Mouse (Mus musculus): ENCODE measurements around the gene Astn2. TPM values are rescaled to one million over a fixed set of nuclear protein-coding genes. Genes with fewer than 3 reads are reported as not detected.

Gene Astn2
- total and polyA plus RNA-seq, 2 experiments: 0.77 to 1.2 TPM

DNA sequence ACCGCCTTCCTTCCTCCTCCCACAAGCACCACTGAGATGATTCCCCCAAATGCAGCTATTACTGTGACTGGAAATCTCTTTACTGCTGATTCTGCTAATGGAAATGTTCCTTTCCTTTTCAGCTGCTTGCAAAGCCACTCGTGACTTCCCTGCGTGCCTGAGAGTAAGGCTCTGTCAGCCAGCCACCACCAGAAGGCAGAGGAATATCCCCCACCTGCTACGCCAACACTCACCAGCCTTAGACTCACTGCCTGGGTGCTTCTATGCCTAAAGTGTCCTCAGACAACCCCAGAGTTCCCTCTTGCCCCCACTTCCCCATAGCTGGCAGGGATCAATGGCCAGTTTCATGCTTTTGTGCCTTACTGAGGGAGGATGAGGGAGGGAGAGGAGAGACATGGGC is 11.1 kb downstream of the Astn2 start:
- H3K79me2 ChIP-seq (ENCODE audit: control insufficient read depth, insufficient read depth, low read length): no peaks in the 10 kb centered on the region
- TF ChIP-seq CTCF (IDR thresholded peaks at IDR 0.05; ENCODE audit: low read depth, low read length) (no peak), POLR2A (IDR thresholded peaks at IDR 0.05; ENCODE audit: extremely low read depth, insufficient read depth, low read length) (no peak)
- no peaks in the 10 kb centered on the region for H3K27me3 ChIP-seq (ENCODE audit: control insufficient read depth, insufficient read depth, low read length)
- H3K4me3 ChIP-seq (ENCODE audit: insufficient read depth, low read depth, low read length): no peak overlapping the region
- 72% methylated on average over 4 of the region's 4 CpGs for WGBS
- no peaks in the 10 kb centered on the region for H3K4me1 ChIP-seq (ENCODE audit: control insufficient read depth, insufficient read depth, low read length)
- no peaks in the 10 kb centered on the region for H3K36me3 ChIP-seq (ENCODE audit: control insufficient read depth, insufficient read depth, low read length)
- H3K27ac ChIP-seq (replicated peaks; ENCODE audit: insufficient read depth, low read depth, low read length): no peak overlapping the region
- no peak overlapping the region for H3K9ac ChIP-seq (ENCODE audit: low read depth, low read length)
- no peak for DNase-seq (ENCODE audit: extremely low read depth, low read depth, low spot score)

DNA sequence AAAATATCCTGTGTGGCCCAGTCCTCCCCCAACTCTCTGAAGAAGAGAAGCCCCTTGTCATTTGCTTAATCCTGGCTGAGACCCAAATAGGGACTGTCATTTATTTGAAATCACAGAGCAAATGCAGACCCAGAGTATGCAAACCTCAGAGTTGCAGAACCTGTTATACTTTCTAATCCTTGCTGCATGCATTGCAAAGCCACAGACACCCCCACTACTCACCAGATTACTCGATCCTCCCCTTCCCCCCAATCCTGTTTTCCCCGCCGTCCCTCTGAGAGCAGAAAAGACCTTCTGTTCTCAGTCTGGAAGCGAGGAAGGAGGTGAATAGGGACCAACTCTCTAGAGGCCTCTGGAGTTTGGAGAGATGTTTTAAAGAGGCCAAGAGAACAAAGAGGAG is 13.9 kb downstream of the Astn2 start:
- Histone ChIP-seq H3K4me3 (ENCODE audit: insufficient read depth, low read depth, low read length) (no peak overlapping the region), H3K9ac (ENCODE audit: low read depth, low read length) (no peak overlapping the region), H3K27me3 (ENCODE audit: control insufficient read depth, insufficient read depth, low read length) (no peaks in the 10 kb centered on the region), H3K4me1 (ENCODE audit: control insufficient read depth, insufficient read depth, low read length) (no peaks in the 10 kb centered on the region), H3K79me2 (ENCODE audit: control insufficient read depth, insufficient read depth, low read length) (no peaks in the 10 kb centered on the region), H3K36me3 (ENCODE audit: control insufficient read depth, insufficient read depth, low read length) (no peaks in the 10 kb centered on the region), H3K27ac (replicated peaks; ENCODE audit: insufficient read depth, low read depth, low read length) (no peak overlapping the region)
- WGBS: 32% methylated on average over 4 of the region's 4 CpGs
- TF ChIP-seq CTCF (IDR thresholded peaks at IDR 0.05; ENCODE audit: low read depth, low read length) (no peak), POLR2A (IDR thresholded peaks at IDR 0.05; ENCODE audit: extremely low read depth, insufficient read depth, low read length) (no peak)
- DNase-seq (ENCODE audit: extremely low read depth, low read depth, low spot score): no peak

DNA sequence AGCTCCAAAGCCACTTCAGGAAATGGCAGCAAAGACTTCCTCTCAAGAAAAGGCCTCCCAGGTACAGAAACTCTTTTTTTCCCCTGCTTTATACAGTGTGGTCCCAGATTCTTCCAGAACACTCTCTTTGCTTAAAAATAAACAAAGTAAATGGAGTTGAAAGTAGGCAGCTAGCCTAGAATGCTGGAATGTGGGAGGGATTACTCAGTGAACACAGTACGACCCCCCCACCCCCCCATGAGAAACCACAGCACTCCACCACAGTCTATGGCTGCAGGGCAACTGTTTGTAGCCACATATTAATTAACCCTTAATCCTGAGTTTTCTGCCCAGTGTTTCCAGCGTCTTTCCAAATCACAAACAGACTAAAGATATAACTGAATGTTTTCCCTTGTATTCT is 25.8 kb downstream of the Astn2 start:
- no peaks in the 10 kb centered on the region for H3K4me1 ChIP-seq (ENCODE audit: control insufficient read depth, insufficient read depth, low read length)
- no peaks in the 10 kb centered on the region for H3K79me2 ChIP-seq (ENCODE audit: control insufficient read depth, insufficient read depth, low read length)
- 0 out of 2 replicates have a peak overlapping the region, but pooled peaks have one; percentile 10 for H3K27ac ChIP-seq (replicated peaks; ENCODE audit: insufficient read depth, low read depth, low read length)
- TF ChIP-seq CTCF (IDR thresholded peaks at IDR 0.05; ENCODE audit: low read depth, low read length) (no peak), POLR2A (IDR thresholded peaks at IDR 0.05; ENCODE audit: extremely low read depth, insufficient read depth, low read length) (no peak)
- peak; percentile 5 for DNase-seq (ENCODE audit: extremely low read depth, low read depth, low spot score)
- H3K36me3 ChIP-seq (ENCODE audit: control insufficient read depth, insufficient read depth, low read length): no peaks in the 10 kb centered on the region
- 24% methylated on average over 2 of the region's 2 CpGs for WGBS
- H3K27me3 ChIP-seq (ENCODE audit: control insufficient read depth, insufficient read depth, low read length): no peaks in the 10 kb centered on the region
- no peak overlapping the region for H3K9ac ChIP-seq (ENCODE audit: low read depth, low read length)
- no peak overlapping the region for H3K4me3 ChIP-seq (ENCODE audit: insufficient read depth, low read depth, low read length)

DNA sequence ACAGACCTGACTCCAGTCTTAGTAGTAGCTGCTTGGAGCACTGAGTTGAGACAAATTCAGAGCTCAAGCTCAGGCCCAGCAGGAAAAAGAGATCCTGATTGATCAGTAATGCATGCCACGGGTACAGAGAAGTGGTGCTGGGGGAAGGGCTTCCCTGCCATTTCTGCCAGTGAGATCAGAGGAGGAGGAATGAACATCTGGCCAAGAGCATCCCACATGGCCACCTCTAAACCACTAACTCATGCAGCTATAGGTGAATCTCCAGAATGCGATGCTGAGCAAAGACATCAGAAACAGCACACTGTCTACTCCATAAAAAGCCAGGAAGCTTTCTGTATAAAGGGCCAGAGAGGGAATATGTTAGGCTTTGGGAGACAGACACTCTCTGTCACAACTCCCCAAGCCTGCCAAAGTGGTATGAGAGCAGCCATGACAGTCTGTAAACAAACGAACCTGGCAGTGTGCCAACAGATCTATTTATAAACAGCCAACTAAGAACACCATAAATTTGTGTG is 33.8 kb downstream of the Astn2 start:
- H3K27me3 ChIP-seq (ENCODE audit: control insufficient read depth, insufficient read depth, low read length): no peaks in the 10 kb centered on the region
- H3K4me1 ChIP-seq (ENCODE audit: control insufficient read depth, insufficient read depth, low read length): no peaks in the 10 kb centered on the region
- no peaks in the 10 kb centered on the region for H3K36me3 ChIP-seq (ENCODE audit: control insufficient read depth, insufficient read depth, low read length)
- no peak overlapping the region for H3K27ac ChIP-seq (replicated peaks; ENCODE audit: insufficient read depth, low read depth, low read length)
- TF ChIP-seq CTCF (IDR thresholded peaks at IDR 0.05; ENCODE audit: low read depth, low read length) (no peak), POLR2A (IDR thresholded peaks at IDR 0.05; ENCODE audit: extremely low read depth, insufficient read depth, low read length) (no peak)
- 50% methylated on average over 3 of the region's 3 CpGs for WGBS
- no peak overlapping the region for H3K4me3 ChIP-seq (ENCODE audit: insufficient read depth, low read depth, low read length)
- peak; percentile 12 for DNase-seq (ENCODE audit: extremely low read depth, low read depth, low spot score)
- no peaks in the 10 kb centered on the region for H3K79me2 ChIP-seq (ENCODE audit: control insufficient read depth, insufficient read depth, low read length)
- H3K9ac ChIP-seq (ENCODE audit: low read depth, low read length): no peak overlapping the region

DNA sequence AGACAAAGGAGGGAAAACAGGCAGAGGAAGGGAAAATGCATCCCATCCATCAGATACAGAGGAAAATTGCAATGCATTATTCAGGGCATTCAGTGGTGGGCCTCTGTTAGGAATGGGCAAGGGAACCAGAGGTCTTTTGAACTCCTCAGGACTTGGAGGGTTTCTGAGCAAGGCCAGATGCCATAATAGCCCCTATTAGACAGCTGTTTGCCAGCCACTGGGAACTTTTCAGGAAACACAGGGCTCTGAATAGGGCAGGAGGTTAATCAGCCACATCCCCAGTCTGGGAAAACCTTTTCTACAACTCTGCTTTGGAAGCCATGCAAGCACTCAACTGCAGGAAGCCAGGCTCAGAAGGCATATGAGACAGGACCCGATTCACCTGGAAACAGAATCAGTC is 38.9 kb downstream of the Astn2 start:
- no peak for DNase-seq (ENCODE audit: extremely low read depth, low read depth, low spot score)
- WGBS: 49% methylated on average over 1 of the region's 1 CpGs
- H3K4me3 ChIP-seq (ENCODE audit: insufficient read depth, low read depth, low read length): no peak overlapping the region
- no peak overlapping the region for H3K27ac ChIP-seq (replicated peaks; ENCODE audit: insufficient read depth, low read depth, low read length)
- H3K4me1 ChIP-seq (ENCODE audit: control insufficient read depth, insufficient read depth, low read length): no peaks in the 10 kb centered on the region
- no peak overlapping the region for H3K9ac ChIP-seq (ENCODE audit: low read depth, low read length)
- no peaks in the 10 kb centered on the region for H3K36me3 ChIP-seq (ENCODE audit: control insufficient read depth, insufficient read depth, low read length)
- no peaks in the 10 kb centered on the region for H3K79me2 ChIP-seq (ENCODE audit: control insufficient read depth, insufficient read depth, low read length)
- no peaks in the 10 kb centered on the region for H3K27me3 ChIP-seq (ENCODE audit: control insufficient read depth, insufficient read depth, low read length)
- no peak for TF ChIP-seq POLR2A (IDR thresholded peaks at IDR 0.05; ENCODE audit: extremely low read depth, insufficient read depth, low read length)

DNA sequence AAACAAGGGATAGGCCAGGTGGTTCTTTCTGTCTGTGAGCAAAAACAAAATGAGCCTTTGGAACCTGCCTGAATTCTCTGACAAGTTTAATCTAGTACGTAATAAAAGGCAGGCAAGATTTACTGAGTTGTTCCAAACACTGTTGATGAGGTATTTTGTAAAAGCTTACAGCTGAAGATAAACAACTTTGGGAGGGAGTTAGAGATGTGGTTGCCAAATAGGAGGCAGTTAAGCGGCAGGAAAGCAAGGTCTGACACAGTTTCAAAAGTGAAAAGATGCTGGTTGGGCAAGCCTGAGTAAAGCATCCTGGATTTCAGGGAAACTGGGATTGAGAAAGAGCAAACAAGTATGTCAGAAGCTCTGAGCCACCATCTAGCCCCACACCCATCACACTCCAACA is 59.8 kb downstream of the Astn2 start:
- Histone ChIP-seq H3K79me2 (ENCODE audit: control insufficient read depth, insufficient read depth, low read length) (no peaks in the 10 kb centered on the region), H3K9ac (ENCODE audit: low read depth, low read length) (no peak overlapping the region), H3K36me3 (ENCODE audit: control insufficient read depth, insufficient read depth, low read length) (no peaks in the 10 kb centered on the region), H3K4me3 (ENCODE audit: insufficient read depth, low read depth, low read length) (no peak overlapping the region), H3K4me1 (ENCODE audit: control insufficient read depth, insufficient read depth, low read length) (no peaks in the 10 kb centered on the region), H3K27ac (replicated peaks; ENCODE audit: insufficient read depth, low read depth, low read length) (no peak overlapping the region), H3K27me3 (ENCODE audit: control insufficient read depth, insufficient read depth, low read length) (no peaks in the 10 kb centered on the region)
- TF ChIP-seq POLR2A (IDR thresholded peaks at IDR 0.05; ENCODE audit: extremely low read depth, insufficient read depth, low read length): no peak
- no peak for TF ChIP-seq CTCF (IDR thresholded peaks at IDR 0.05; ENCODE audit: low read depth, low read length)
- WGBS: 57% methylated on average over 2 of the region's 2 CpGs
- DNase-seq (ENCODE audit: extremely low read depth, low read depth, low spot score): no peak

Data from liver, adult 2 months (tissue).